11 mouse cellular contexts compared by ENCODE assay signal in genomic region chr16:29205581-29205980, GRCm38 (mm10). TPM values are rescaled to one million over a fixed set of nuclear protein-coding genes. Genes with fewer than 3 reads are reported as not detected.
"Had no signal": no experiment of that assay in that cellular context is flagged by ENCODE, and none has a peak within 500 bp of the region (broad histone marks: within the 10 kb centered on the region; RNA-seq: fewer than 3 reads in every experiment).

No protein-coding gene starts in this region.

- H3K9ac ChIP-seq: hindbrain, embryonic 15.5 days; limb, embryonic 12.5 days; liver, embryonic 15.5 days; lung, embryonic 14.5 days; midbrain, embryonic 12.5 days had no signal

- H3K4me3 ChIP-seq: hindbrain, embryonic 15.5 days; limb, embryonic 12.5 days; liver, embryonic 15.5 days; midbrain, embryonic 12.5 days had no signal

- ATAC-seq: intestine, embryonic 16.5 days had no signal

- H3K4me2 ChIP-seq: hindbrain, embryonic 15.5 days; limb, embryonic 12.5 days; liver, embryonic 11.5 days; liver, embryonic 15.5 days; lung, embryonic 14.5 days; midbrain, embryonic 12.5 days had no signal

- H3K36me3 ChIP-seq: hindbrain, embryonic 15.5 days; limb, embryonic 12.5 days; liver, embryonic 15.5 days; midbrain, embryonic 12.5 days had no signal

- H3K9me3 ChIP-seq: hindbrain, embryonic 15.5 days; limb, embryonic 12.5 days; liver, embryonic 15.5 days; midbrain, embryonic 12.5 days had no signal

- H3K4me1 ChIP-seq: liver, embryonic 15.5 days had no signal

- DNase-seq: lung, embryonic 14.5 days; lung, postnatal 10 days; lung, postnatal 4 days; thymus, postnatal 36 days had no signal

- H3K27me3 ChIP-seq: hindbrain, embryonic 15.5 days had no signal

- H3K27ac ChIP-seq: hindbrain, embryonic 15.5 days; limb, embryonic 12.5 days; liver, embryonic 15.5 days; midbrain, embryonic 12.5 days had no signal

RNA-seq across cellular contexts. Expression of gene Hrasls, which starts 3.9 kb away (rescaled TPM):
- polyA plus RNA-seq: small intestine, adult 2 months had no signal
